ENCODE assay signal across 14 mouse cellular contexts in genomic region chr10:122842014-122842413, GRCm38 (mm10).
DNase-seq lines count a peak whose midpoint lies in the region.
"Had no signal": no experiment of that assay in that cellular context is flagged by ENCODE, and none has a peak within 500 bp of the region (broad histone marks: within the 10 kb centered on the region; RNA-seq: fewer than 3 reads in every experiment).

No protein-coding gene starts in this region.

- peak; percentile 60 for DNase-seq in gastrocnemius, adult 18-20 months (ENCODE audit: low spot score)
- DNase-seq in gastrocnemius, postnatal 4 days (ENCODE audit: low spot score in 2 of 2): no peak
- DNase-seq in brain, adult 2 months (ENCODE audit: low read depth, low spot score): peak; percentile 96
- peak; percentile 90 for DNase-seq in cerebellum, adult 8-10 months
- DNase-seq in gastrocnemius, adult 8-10 months (ENCODE audit: low spot score in 2 of 2): peak; percentile 10 to 31
- no peak for DNase-seq in spleen, adult 12 weeks (ENCODE audit: low spot score)
- DNase-seq in lung, adult 18-20 months: no peak
- DNase-seq in kidney, postnatal 36 days: no peak
- DNase-seq: adrenal gland, postnatal 10 days; kidney, adult 2 months; kidney, postnatal 10 days; liver, postnatal 0 days; lung, postnatal 14 days; thymus, adult 2 months had no signal

Comparison
In these comparisons a context has a peak if more than half of its experiments do, and no peak if none do; other contexts are left out.
1. DNase-seq: peak in gastrocnemius, adult 18-20 months (single experiment), brain, adult 2 months (single experiment), cerebellum, adult 8-10 months (single experiment) and gastrocnemius, adult 8-10 months (2 of 2); none in gastrocnemius, postnatal 4 days (0 of 2), spleen, adult 12 weeks (single experiment), lung, adult 18-20 months (0 of 2) and kidney, postnatal 36 days (0 of 2).